Mouse (Mus musculus) adrenal gland, adult (tissue): ENCODE measurements at regions not wholly inside any gene's neighbourhood (a gene's known extent, or its start where the extent isn't known, plus 50 kb on each side); places are given as distances from the start of the nearest gene placed in this dataset.
A peak's percentile ranks its signal among the peaks of the same experiment; 100 is the strongest.

Experiments used
- DNase-seq, 2 experiments: peaks; one replicate each; pipeline ENCODE4 v3.0.0; 2022 to 2023; ENCODE audit warnings: low spot score in 1 of 2; ENCODE audit not compliant: inconsistent age in 2 of 2

- DNase-seq = peak in 1 of 2 experiments; percentile 75
These were observed 56.8 kb upstream of the Edn1 start for GRCm38 (mm10) chr13:42244240-42245086.

- no peak for DNase-seq
These were observed 55.4 kb upstream of the Edn1 start for GRCm38 (mm10) chr13:42245753-42246409.
